Mouse (Mus musculus) megakaryocyte, embryonic 14.5 days (primary cell): Measurements from ENCODE around the gene Cfap58. TPM values are rescaled to one million over a fixed set of nuclear protein-coding genes. Genes with fewer than 3 reads are reported as not detected.

Experiments used
- H3K27me3 ChIP-seq: replicated peaks from 2 replicates; pipeline ENCODE3; 2012; ENCODE audit warnings: inconsistent platforms
- H3K36me3 ChIP-seq: replicated peaks from 2 replicates; pipeline ENCODE3; 2012; ENCODE audit warnings: low read length, inconsistent platforms, mixed read lengths
- H3K4me1 ChIP-seq: 2 replicates; pipeline ENCODE4 v1.6.1; 2012; ENCODE audit warnings: inconsistent platforms
- H3K4me3 ChIP-seq: replicated peaks from 2 replicates; pipeline ENCODE3; 2012; ENCODE audit warnings: moderate library complexity, mild to moderate bottlenecking, inconsistent platforms
- H3K9me3 ChIP-seq: 2 replicates; pipeline ENCODE4 v1.6.1; 2012; ENCODE audit warnings: inconsistent platforms
- FLI1 ChIP-seq: IDR thresholded peaks from 2 replicates; pipeline ENCODE4 v1.6.1; 2012; ENCODE audit warnings: low read length, inconsistent platforms, mixed read lengths
- GATA1 ChIP-seq: IDR thresholded peaks from 3 replicates; pipeline ENCODE4 v1.6.1; 2012; ENCODE audit warnings: mixed read lengths, low read length, inconsistent platforms, borderline replicate concordance
- polyA plus RNA-seq: library from polyadenylated mRNA; stranded (reverse); fragments of >175 nt; gene quantifications from 2 replicates; pipeline ENCODE4 v1.2.3, GENCODE M21; 2012; ENCODE audit warnings: low replicate concordance; ENCODE audit not compliant: insufficient read depth

Cfap58 gene
- polyA plus RNA-seq = not detected in 2 replicates

DNA sequence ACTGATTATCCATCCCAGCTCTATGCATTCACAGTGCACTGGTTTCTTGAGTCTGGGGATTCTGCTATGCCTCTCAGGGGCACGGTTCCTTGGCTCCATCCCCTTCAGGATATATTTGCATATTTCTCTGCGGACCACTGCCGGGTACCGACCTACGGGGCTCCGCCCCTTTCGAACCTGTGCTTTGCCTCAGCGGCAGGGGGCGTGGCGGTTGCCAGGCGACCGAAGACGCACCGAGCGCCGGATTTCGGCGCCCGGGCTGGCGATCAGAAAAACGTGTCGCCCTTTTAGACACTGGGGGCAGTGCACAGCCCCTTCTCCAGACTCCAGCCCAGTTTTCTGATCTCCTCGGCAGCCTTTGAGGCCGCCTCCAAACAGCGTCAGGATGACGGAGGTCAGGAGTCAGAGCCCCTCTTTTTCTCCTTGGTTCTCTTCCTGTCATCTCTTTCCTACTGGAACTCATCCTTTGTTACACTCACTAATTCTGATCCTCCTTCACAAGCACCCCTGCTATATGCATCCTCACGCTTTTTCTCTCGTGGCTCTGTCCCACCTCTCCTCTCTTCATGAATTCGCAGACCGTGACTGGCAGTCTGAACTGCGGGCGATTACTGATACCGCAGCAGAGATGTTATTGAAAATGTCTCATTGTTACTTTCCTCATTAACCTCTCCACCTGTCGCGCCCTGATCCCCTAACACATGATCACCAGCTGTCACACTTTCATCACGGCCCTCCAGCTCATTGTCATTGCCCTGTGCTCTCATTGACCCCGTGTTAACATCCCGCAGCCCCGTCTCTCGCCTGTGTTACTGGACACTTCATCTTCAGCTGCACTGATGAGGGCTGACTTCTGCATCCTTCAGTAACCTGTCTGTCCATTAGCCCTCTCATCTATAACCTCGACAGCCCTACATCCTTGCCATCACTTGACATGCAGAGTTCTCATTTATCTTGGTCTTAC is at the start of gene Cfap58:
TSS of gene Cfap58 (plus strand) at position 233 of the 964 bp plus-strand sequence.
- Histone ChIP-seq H3K9me3 (no peaks in the 10 kb centered on the region), H3K4me3 (peak within 1 kb of the TSS; percentile 89)

DNA sequence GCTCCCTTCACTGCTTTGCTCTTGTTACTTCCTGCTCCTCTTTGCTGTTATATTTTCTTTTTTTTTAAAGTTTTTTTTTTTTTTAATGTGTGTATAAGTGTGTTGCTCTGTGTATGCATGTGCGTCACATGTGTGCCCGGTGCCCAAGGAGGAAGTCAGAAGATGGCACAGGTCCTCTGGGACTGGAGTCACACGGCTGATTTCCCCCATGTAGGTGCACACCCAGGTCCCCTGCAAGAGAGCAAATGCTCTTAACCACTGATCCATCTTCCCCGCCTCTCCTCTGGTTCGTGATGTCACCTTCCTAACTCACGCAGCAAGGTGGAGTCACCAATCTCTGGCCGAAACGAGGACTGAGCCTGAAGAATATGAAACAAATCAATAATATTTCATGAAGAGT is 49.4 kb upstream of the Cfap58 start:
- Histone ChIP-seq H3K36me3 (peaks cover 5% of the 10 kb centered on the region), H3K4me1 (peaks cover 65% of the 10 kb centered on the region), H3K27me3 (no peaks in the 10 kb centered on the region), H3K9me3 (no peaks in the 10 kb centered on the region), H3K4me3 (no peak overlapping the region)
- TF ChIP-seq GATA1 (no peak), FLI1 (no peak)

More for the DNA sequence above, at the start of gene Cfap58:
- no peaks in the 10 kb centered on the region for H3K36me3 ChIP-seq
- H3K27me3 ChIP-seq = peaks cover 42% of the 10 kb centered on the region
- H3K4me1 ChIP-seq = peaks cover 19% of the 10 kb centered on the region
- TF ChIP-seq FLI1 = no peak
- TF ChIP-seq GATA1 = no peak

DNA sequence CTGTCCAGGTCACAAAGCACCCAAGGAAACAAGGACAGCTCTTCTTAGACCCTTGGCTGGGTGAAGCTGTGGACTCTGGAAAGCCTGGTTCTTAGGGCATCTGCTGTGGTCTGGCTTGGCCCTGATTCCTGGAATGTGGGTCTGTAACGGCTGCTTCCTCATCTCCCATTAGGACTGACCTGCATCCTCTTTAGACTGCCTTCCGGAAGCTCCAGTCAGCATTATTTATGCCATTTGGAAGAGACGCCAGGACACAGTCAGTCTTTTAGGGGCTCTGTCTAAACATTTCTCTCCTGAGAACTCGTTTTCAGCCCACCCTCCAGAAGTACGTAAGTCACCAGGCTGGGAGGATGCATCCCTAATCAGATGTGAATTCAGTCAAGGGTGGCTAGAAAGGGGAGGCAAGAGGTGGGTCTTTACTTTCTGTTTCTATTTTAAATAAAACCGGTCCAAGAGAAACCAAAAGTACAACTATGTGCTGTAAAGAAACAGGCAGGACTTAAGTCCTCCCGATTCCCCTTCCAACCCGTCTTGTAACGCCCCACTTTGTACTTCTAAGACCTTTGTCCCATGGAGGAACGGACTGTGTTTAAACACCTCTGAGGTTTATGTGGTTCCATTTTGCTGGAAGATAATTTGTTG is 46.9 kb upstream of the Cfap58 start:
- H3K9me3 ChIP-seq = no peaks in the 10 kb centered on the region
- peaks cover 29% of the 10 kb centered on the region for H3K36me3 ChIP-seq
- H3K4me3 ChIP-seq = peak overlapping the region; percentile 86
- H3K27me3 ChIP-seq = no peaks in the 10 kb centered on the region
- no peak for TF ChIP-seq FLI1
- TF ChIP-seq GATA1 = no peak
- peaks cover 44% of the 10 kb centered on the region for H3K4me1 ChIP-seq

DNA sequence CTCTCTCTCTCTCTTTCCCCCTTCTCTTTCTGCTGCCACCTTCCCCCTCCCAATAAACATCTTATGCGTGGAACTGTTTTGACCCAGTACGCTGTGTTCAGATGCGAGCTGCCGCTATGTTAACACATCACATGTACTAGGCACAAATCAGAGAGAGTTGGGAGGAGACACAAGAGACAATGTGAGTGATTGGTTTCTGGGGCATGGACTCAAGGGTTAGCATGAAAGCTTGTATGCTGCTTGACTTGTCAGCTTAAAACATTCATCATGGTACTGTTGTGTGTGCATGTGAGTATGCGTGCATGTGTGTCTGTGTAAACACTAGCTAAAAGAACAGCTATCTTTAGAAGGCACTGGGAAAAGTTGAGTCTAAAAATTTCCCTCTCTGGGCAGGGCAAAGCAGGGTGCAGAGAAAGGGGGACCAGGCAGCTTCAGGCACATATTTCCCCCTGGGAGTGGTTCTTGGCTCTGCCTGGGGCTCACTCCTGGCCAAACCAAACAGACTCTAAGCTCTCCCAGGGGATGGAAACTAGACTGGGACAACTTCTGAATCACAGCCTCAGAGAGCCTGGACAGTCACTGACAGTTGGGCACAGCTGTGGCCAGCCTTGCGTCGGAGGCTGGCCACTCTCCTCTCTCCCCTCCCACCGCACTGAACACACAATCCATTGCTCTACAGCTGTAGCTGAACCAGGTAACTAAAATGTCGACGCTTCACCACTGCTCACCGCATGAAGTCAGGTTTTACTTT is 45.7 kb upstream of the Cfap58 start:
- Histone ChIP-seq H3K27me3 (no peaks in the 10 kb centered on the region), H3K4me1 (peaks cover 39% of the 10 kb centered on the region), H3K36me3 (peaks cover 41% of the 10 kb centered on the region), H3K4me3 (no peak overlapping the region), H3K9me3 (no peaks in the 10 kb centered on the region)
- TF ChIP-seq FLI1 (no peak), GATA1 (no peak)

DNA sequence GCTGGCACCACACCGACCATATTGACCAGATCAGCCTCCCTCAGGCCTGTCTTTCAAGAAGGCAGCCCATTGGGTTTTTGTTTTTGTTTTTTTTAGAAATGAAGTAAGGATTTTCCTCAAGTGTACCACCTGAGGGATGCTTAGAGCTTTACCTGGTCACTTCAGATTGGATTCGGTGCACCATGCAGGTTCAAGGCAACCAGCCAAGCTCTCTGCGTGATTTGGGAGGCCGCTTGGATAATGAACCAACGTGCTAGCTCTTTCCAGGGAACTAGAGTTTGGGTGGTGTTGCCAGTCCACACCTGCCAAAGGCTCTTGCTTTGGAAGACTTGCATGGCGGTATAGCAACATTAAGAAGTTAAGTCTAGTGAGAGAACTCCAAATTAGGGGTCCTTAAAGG is 44.4 kb upstream of the Cfap58 start:
- peaks cover 28% of the 10 kb centered on the region for H3K4me1 ChIP-seq
- H3K4me3 ChIP-seq = no peak overlapping the region
- no peaks in the 10 kb centered on the region for H3K27me3 ChIP-seq
- no peaks in the 10 kb centered on the region for H3K9me3 ChIP-seq
- H3K36me3 ChIP-seq = peaks cover 54% of the 10 kb centered on the region
- TF ChIP-seq FLI1 = no peak

DNA sequence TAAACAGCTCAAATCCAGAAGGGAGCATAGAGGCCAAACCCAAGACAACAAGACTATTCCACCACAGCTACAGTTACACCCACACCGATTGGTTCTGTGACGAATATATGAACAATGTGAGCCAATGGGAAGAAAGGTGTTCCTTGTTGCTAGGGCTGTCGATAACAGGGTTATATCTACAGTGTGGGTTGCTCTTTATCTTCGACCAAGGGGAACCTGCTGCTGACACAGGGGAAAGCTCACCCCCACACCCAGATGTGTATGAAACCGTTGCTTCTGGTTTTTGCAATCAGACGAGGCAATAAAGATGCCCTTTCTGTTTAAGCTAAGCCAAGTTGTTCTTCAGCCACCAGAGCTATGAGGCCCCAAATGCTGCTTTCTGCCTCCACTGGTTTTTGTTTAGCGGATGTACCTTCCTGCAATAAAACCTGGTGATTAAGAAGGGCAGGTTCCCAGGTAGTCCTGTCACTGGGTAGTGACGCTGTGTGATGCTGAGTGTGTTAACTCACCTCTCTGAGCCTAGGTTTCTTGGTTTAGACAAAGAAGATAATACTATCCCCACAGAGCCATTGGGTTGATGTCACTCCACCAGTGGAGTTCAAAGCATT is 38.9 kb upstream of the Cfap58 start:
- H3K27me3 ChIP-seq = no peaks in the 10 kb centered on the region
- no peak for TF ChIP-seq FLI1
- no peak for TF ChIP-seq GATA1
- H3K4me3 ChIP-seq = no peak overlapping the region
- peaks cover 46% of the 10 kb centered on the region for H3K4me1 ChIP-seq
- peaks cover 78% of the 10 kb centered on the region for H3K36me3 ChIP-seq
- H3K9me3 ChIP-seq = no peaks in the 10 kb centered on the region

DNA sequence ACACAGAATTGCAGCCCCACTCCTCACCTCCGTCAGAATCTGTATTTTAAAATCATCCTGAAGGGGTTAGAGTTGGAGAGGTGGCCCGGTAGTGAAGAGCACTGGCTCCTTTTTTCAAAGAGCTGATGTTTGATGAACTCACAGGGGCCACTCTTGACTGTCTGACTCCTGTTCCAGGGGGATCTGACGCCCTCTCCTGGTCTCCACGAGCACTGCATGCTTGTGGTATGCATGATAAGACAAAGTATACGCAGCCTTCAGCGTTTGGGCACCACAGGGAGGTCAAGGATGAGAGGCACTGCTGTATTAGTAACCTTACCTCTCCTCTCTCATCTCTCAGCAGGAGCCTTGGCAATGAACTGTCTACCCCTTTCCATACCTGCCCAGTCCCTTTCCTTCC is 37.5 kb upstream of the Cfap58 start:
- Histone ChIP-seq H3K4me3 (no peak overlapping the region), H3K9me3 (no peaks in the 10 kb centered on the region), H3K36me3 (peaks cover 75% of the 10 kb centered on the region), H3K4me1 (peaks cover 57% of the 10 kb centered on the region), H3K27me3 (no peaks in the 10 kb centered on the region)
- TF ChIP-seq GATA1 = no peak
- TF ChIP-seq FLI1 = no peak

DNA sequence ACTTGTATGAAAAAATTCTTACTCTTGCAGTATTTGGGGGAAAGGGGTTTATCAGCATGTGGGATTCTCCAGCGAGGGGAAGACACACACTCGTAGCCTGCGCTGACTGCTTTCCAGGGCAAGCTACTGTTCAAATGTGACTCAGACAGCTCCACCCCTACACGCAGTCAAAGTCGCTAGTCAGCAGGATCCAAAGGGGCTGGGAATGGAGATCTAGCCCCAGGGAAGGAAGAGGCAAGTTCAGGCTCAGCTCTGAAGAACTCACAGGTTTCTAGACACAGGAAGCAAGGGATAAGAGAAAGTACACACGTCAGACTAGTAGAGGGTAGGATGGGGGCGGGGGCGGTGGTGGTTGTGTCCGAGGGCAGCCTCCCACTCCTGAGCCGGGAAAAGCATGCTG is 36.9 kb upstream of the Cfap58 start:
- no peaks in the 10 kb centered on the region for H3K27me3 ChIP-seq
- H3K4me1 ChIP-seq = peaks cover 63% of the 10 kb centered on the region
- H3K9me3 ChIP-seq = no peaks in the 10 kb centered on the region
- TF ChIP-seq FLI1 = no peak
- no peak for TF ChIP-seq GATA1
- H3K4me3 ChIP-seq = no peak overlapping the region
- peaks cover 75% of the 10 kb centered on the region for H3K36me3 ChIP-seq
